In genomic region chr11:28734581-28734931, GRCm38 (mm10) we compare ENCODE assay signal across 12 mouse cellular contexts.
DNase-seq lines count a peak whose midpoint lies in the region; ATAC-seq lines count a peak whose summit lies in the region.
"Had no signal": no experiment of that assay in that cellular context is flagged by ENCODE, and none has a peak within 500 bp of the region (broad histone marks: within the 10 kb centered on the region; RNA-seq: fewer than 3 reads in every experiment).

No protein-coding gene starts in this region.

- 26% methylated on average over 1 of the region's 1 CpGs for WGBS in forebrain, embryonic 10.5 days
- 35% methylated on average over 1 of the region's 1 CpGs for whole genome bisulfite sequencing in forebrain, embryonic 14.5 days
- 27% methylated on average over 1 of the region's 1 CpGs for WGBS in midbrain, embryonic 10.5 days
- WGBS in midbrain, embryonic 11.5 days = 15% methylated on average over 1 of the region's 1 CpGs
- WGBS in midbrain, embryonic 13.5 days = 23% methylated on average over 1 of the region's 1 CpGs

- no peak overlapping the region for H3K9ac ChIP-seq in forebrain, embryonic 14.5 days (ENCODE audit: low read length)
- H3K9ac ChIP-seq in midbrain, embryonic 11.5 days (ENCODE audit: low read length) = no peak overlapping the region
- H3K9ac ChIP-seq in midbrain, embryonic 13.5 days (replicated peaks) = no peak overlapping the region

- no peak overlapping the region for H3K27ac ChIP-seq in forebrain, embryonic 10.5 days
- H3K27ac ChIP-seq in forebrain, embryonic 14.5 days (ENCODE audit: low read depth, low read length) = no peak overlapping the region
- peak overlapping the region; percentile 83; the same call in 1 of the 2 replicates for H3K27ac ChIP-seq in midbrain, embryonic 10.5 days (replicated peaks)
- no peak overlapping the region for H3K27ac ChIP-seq in midbrain, embryonic 11.5 days (ENCODE audit: low read depth, low read length)
- peak overlapping the region; percentile 84; the same call in 1 of the 2 replicates for H3K27ac ChIP-seq in midbrain, embryonic 13.5 days

- peaks cover 45% of the 10 kb centered on the region for H3K4me1 ChIP-seq in forebrain, embryonic 10.5 days
- peaks cover 6% of the 10 kb centered on the region for H3K4me1 ChIP-seq in forebrain, embryonic 14.5 days (ENCODE audit: control insufficient read depth, insufficient read depth, low read length)
- peaks cover 39% of the 10 kb centered on the region for H3K4me1 ChIP-seq in midbrain, embryonic 10.5 days
- H3K4me1 ChIP-seq in midbrain, embryonic 11.5 days (ENCODE audit: control insufficient read depth, insufficient read depth, low read length) = peaks cover 8% of the 10 kb centered on the region
- peaks cover 12% of the 10 kb centered on the region for H3K4me1 ChIP-seq in midbrain, embryonic 13.5 days (replicated peaks)

- peaks cover 7% of the 10 kb centered on the region; the same call in 1 of the 2 replicates for H3K27me3 ChIP-seq in forebrain, embryonic 10.5 days (ENCODE audit: poor library complexity, severe bottlenecking)
- H3K27me3 ChIP-seq in forebrain, embryonic 14.5 days (replicated peaks; ENCODE audit: control insufficient read depth, insufficient read depth, low read length) = no peaks in the 10 kb centered on the region
- peaks cover 56% of the 10 kb centered on the region for H3K27me3 ChIP-seq in midbrain, embryonic 10.5 days (ENCODE audit: low read depth, poor library complexity, severe bottlenecking)
- H3K27me3 ChIP-seq in midbrain, embryonic 11.5 days (ENCODE audit: control insufficient read depth, insufficient read depth, low read length) = peaks cover 3% of the 10 kb centered on the region; the same call in 1 of the 2 replicates
- H3K27me3 ChIP-seq in midbrain, embryonic 13.5 days = peaks cover 5% of the 10 kb centered on the region; the same call in 1 of the 2 replicates
- H3K27me3 ChIP-seq: CH12.LX had no signal

- H3K4me3 ChIP-seq in forebrain, embryonic 10.5 days = peak overlapping the region; percentile 32; the same call in 1 of the 2 replicates
- no peak overlapping the region for H3K4me3 ChIP-seq in forebrain, embryonic 14.5 days (ENCODE audit: low read depth, low read length)
- peak overlapping the region; percentile 40; the same call in 1 of the 2 replicates for H3K4me3 ChIP-seq in midbrain, embryonic 10.5 days
- no peak overlapping the region for H3K4me3 ChIP-seq in midbrain, embryonic 11.5 days (ENCODE audit: low read depth, low read length)
- H3K4me3 ChIP-seq in midbrain, embryonic 13.5 days (replicated peaks) = no peak overlapping the region

- DNase-seq in forebrain, embryonic 10.5 days (ENCODE audit: extremely low spot score, low spot score) = no peak
- DNase-seq in forebrain, embryonic 14.5 days (ENCODE audit: low spot score) = no peak
- no peak for DNase-seq in midbrain, embryonic 10.5 days (ENCODE audit: low spot score)
- no peak for DNase-seq in midbrain, embryonic 11.5 days (ENCODE audit: low spot score, missing footprints)
- no peak for DNase-seq in cerebellum, adult 9-11 months
- DNase-seq in left cerebral cortex, adult 9 months (ENCODE audit: low spot score in 2 of 2) = no peak
- DNase-seq: adrenal gland, postnatal 36 days; lung, postnatal 4 days; spleen, adult 18-20 months had no signal

- no peak for ATAC-seq in forebrain, embryonic 14.5 days
- ATAC-seq in midbrain, embryonic 11.5 days (ENCODE audit: low FRiP score) = no peak
- ATAC-seq in midbrain, embryonic 13.5 days = 0 out of 2 replicates have a peak, but pooled peaks have one; percentile 41
- no peak for ATAC-seq in erythroid progenitor cell, adult 5-6 weeks (replicated peaks; ENCODE audit: low FRiP score, poor library complexity, severe bottlenecking)

- H3K4me2 ChIP-seq in forebrain, embryonic 14.5 days (ENCODE audit: low read length) = no peak overlapping the region; the same call in 1 of the 2 replicates
- H3K4me2 ChIP-seq in midbrain, embryonic 11.5 days = no peak overlapping the region; the same call in 1 of the 2 replicates
- H3K4me2 ChIP-seq in midbrain, embryonic 13.5 days (replicated peaks) = peak overlapping the region; percentile 47; the same call in 1 of the 2 replicates

- H3K36me3 ChIP-seq in forebrain, embryonic 10.5 days (replicated peaks) = no peaks in the 10 kb centered on the region
- H3K36me3 ChIP-seq in forebrain, embryonic 14.5 days (ENCODE audit: control insufficient read depth, insufficient read depth, low read length) = no peaks in the 10 kb centered on the region
- H3K36me3 ChIP-seq in midbrain, embryonic 10.5 days = no peaks in the 10 kb centered on the region
- no peaks in the 10 kb centered on the region for H3K36me3 ChIP-seq in midbrain, embryonic 11.5 days (ENCODE audit: control insufficient read depth, insufficient read depth, low read length)
- no peaks in the 10 kb centered on the region for H3K36me3 ChIP-seq in midbrain, embryonic 13.5 days

- no peaks in the 10 kb centered on the region for H3K9me3 ChIP-seq in forebrain, embryonic 10.5 days
- no peaks in the 10 kb centered on the region for H3K9me3 ChIP-seq in forebrain, embryonic 14.5 days (replicated peaks; ENCODE audit: control insufficient read depth, low read length)
- H3K9me3 ChIP-seq in midbrain, embryonic 10.5 days (replicated peaks) = no peaks in the 10 kb centered on the region
- H3K9me3 ChIP-seq in midbrain, embryonic 11.5 days (ENCODE audit: control insufficient read depth, low read length) = no peaks in the 10 kb centered on the region
- H3K9me3 ChIP-seq in midbrain, embryonic 13.5 days = no peaks in the 10 kb centered on the region

Comparison
In these comparisons a context has a peak if more than half of its experiments do, and no peak if none do; other contexts are left out.
1. H3K27ac ChIP-seq: peak in midbrain, embryonic 10.5 days (single experiment) and midbrain, embryonic 13.5 days (single experiment); none in forebrain, embryonic 10.5 days (single experiment), forebrain, embryonic 14.5 days (single experiment) and midbrain, embryonic 11.5 days (single experiment).
2. H3K4me3 ChIP-seq: peak in forebrain, embryonic 10.5 days (single experiment) and midbrain, embryonic 10.5 days (single experiment); none in forebrain, embryonic 14.5 days (single experiment), midbrain, embryonic 11.5 days (single experiment) and midbrain, embryonic 13.5 days (single experiment).